Mouse (Mus musculus): ENCODE results near the gene Acadvl.

DNA sequence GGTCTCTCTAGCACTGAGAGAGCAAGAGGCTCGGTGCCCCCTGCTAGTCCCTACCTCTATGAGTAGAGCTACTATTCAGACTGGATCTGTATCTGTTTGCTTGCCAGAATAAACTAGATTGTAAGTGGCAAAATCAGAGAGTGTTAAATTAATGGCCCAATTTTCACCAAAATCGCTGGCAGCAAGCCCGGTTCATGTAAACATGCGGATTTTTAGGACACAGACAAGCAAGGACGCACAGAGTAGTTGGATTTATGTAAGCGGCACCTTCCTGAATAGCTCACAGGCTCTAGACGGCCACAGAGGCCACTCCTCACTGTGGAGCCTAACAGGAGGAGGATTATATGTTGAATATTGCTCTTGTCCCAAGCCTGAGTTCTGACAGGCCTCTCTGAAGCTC is 37.9 kb upstream of the Acadvl start:
- no peak for TF ChIP-seq POLR2A (IDR thresholded peaks at IDR 0.05; ENCODE audit: borderline replicate concordance, extremely low read depth, insufficient read depth, insufficient read length, poor library complexity, severe bottlenecking)
- no peak for TF ChIP-seq CTCF (IDR thresholded peaks at IDR 0.05; ENCODE audit: borderline replicate concordance, extremely low read depth, insufficient read depth, insufficient read length)

Data from brain, embryonic 14.5 days (tissue).